Mouse (Mus musculus) MEL (cell line): ENCODE measurements around the gene Ano8.
A peak's percentile ranks its signal among the peaks of the same experiment; 100 is the strongest.

Experiments used
- CTCF ChIP-seq, 3 experiments: IDR thresholded peaks in 2 of 3; conservative IDR thresholded peaks in 1 of 3; 2 replicates each; pipeline ENCODE4 v1.5.1; 2011 to 2012; ENCODE audit warnings: low read length in 3 of 3, low read depth in 2 of 3, mild to moderate bottlenecking in 2 of 3, improper control_type of control experiment in 1 of 3, inconsistent platforms in 1 of 3, mixed read lengths in 1 of 3, moderate library complexity in 1 of 3; ENCODE audit not compliant: control insufficient read depth in 1 of 3, insufficient read depth in 1 of 3, poor library complexity in 1 of 3, severe bottlenecking in 1 of 3
- SIN3A ChIP-seq: IDR thresholded peaks from 2 replicates; pipeline ENCODE4 v1.6.1; 2012; ENCODE audit warnings: low read length, improper control_type of control experiment, inconsistent platforms
- SMC3 ChIP-seq: IDR thresholded peaks from 2 replicates; pipeline ENCODE4 v1.6.1; 2011; ENCODE audit warnings: low read depth, low read length, improper control_type of control experiment
- TCF12 ChIP-seq: IDR thresholded peaks from 2 replicates; pipeline ENCODE4 v1.6.1; 2014; ENCODE audit warnings: low read depth, mild to moderate bottlenecking, inconsistent platforms, low read length, improper control_type of control experiment, moderate library complexity

- TF ChIP-seq SIN3A (peak; percentile 71; the same call in 1 of the 2 replicates), CTCF (IDR thresholded peaks at IDR 0.05 in 2 of 3, conservative IDR thresholded peaks at IDR 0.05 in 1 of 3; ENCODE audit: control insufficient read depth in 1 of 3, insufficient read depth in 1 of 3, low read depth in 2 of 3, low read length in 3 of 3, poor library complexity in 1 of 3, severe bottlenecking in 1 of 3) (no peak), SMC3 (no peak), TCF12 (peak; percentile 87)
These were observed 25.9 kb upstream of the Ano8 start, which contains the start of gene Plvap for GRCm38 (mm10) chr8:71511644-71512043.
